Mouse (Mus musculus): ENCODE data around the gene Tada2b. TPM values are rescaled to one million over a fixed set of nuclear protein-coding genes. Genes with fewer than 3 reads are reported as not detected.

The Tada2b gene
- polyA plus RNA-seq, 1 experiment = 8.4 TPM

DNA sequence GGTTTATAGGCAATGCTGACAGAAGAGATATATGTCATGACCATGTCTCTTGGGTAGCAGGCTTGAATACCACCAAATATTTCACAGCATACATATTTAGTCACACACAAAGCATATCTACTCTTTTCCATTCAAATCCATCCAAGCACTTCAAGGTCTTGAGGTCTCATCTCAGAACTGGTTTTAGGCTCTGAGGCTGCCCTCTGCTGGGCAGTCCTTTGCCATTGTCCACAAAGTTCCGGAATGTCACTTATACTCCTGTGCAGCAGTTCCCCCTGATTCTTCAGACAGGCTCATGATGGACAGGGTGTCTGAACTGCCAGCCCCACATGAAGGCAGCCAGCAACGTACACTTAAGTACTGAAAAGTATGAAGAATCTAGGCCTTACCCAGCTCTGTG lies 5.1 kb upstream of the Tada2b start:
- H3K4me3 ChIP-seq (ENCODE audit: low read depth, low read length) = no peak overlapping the region
- H3K36me3 ChIP-seq (ENCODE audit: control insufficient read depth, insufficient read depth, low read length, poor library complexity, severe bottlenecking) = no peaks in the 10 kb centered on the region
- no peaks in the 10 kb centered on the region for H3K9me3 ChIP-seq (replicated peaks; ENCODE audit: control insufficient read depth, insufficient read depth, low read length, poor library complexity, severe bottlenecking)
- no peaks in the 10 kb centered on the region for H3K27me3 ChIP-seq (ENCODE audit: control insufficient read depth, insufficient read depth, low read length, poor library complexity, severe bottlenecking)
- TF ChIP-seq CTCF (IDR thresholded peaks at IDR 0.05; ENCODE audit: low read depth, low read length) (peak; percentile 59), EP300 (IDR thresholded peaks at IDR 0.05; ENCODE audit: insufficient read depth, low read depth, low read length) (no peak), POLR2A (IDR thresholded peaks at IDR 0.05; ENCODE audit: insufficient read depth, low read length) (no peak)
- no peak overlapping the region for H3K27ac ChIP-seq (ENCODE audit: insufficient read depth, low read length)
- no peak overlapping the region for H3K9ac ChIP-seq (ENCODE audit: low read depth, poor library complexity, severe bottlenecking)
- H3K4me1 ChIP-seq (ENCODE audit: control insufficient read depth, insufficient read depth, low read length) = no peaks in the 10 kb centered on the region

DNA sequence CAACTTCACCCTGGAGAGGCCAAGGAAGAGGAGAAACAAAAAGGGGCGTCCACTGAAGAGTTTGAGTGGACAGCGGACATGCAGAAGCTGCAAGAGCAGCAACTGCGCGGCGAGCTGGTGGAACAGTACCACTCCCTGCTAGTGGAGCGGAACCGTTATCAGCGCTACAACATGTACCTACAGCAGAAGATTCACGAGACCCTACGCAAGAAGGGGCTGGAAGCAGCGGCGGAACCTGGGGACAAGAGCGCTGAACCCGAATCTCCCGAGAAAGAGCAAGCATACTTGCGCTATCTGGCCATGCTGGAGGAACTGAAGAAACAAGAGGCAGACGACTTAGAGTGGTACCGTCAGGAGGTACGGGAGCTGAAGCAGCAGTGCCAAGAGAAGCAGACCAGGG lies 1.2 kb upstream of the Tada2b start:
- no peaks in the 10 kb centered on the region for H3K4me1 ChIP-seq (ENCODE audit: control insufficient read depth, insufficient read depth, low read length)
- H3K27ac ChIP-seq (ENCODE audit: insufficient read depth, low read length) = no peak overlapping the region
- H3K27me3 ChIP-seq (ENCODE audit: control insufficient read depth, insufficient read depth, low read length, poor library complexity, severe bottlenecking) = no peaks in the 10 kb centered on the region
- TF ChIP-seq EP300 (IDR thresholded peaks at IDR 0.05; ENCODE audit: insufficient read depth, low read depth, low read length) (no peak), CTCF (IDR thresholded peaks at IDR 0.05; ENCODE audit: low read depth, low read length) (no peak), POLR2A (IDR thresholded peaks at IDR 0.05; ENCODE audit: insufficient read depth, low read length) (no peak)
- no peak overlapping the region for H3K4me3 ChIP-seq (ENCODE audit: low read depth, low read length)
- no peaks in the 10 kb centered on the region for H3K36me3 ChIP-seq (ENCODE audit: control insufficient read depth, insufficient read depth, low read length, poor library complexity, severe bottlenecking)
- H3K9ac ChIP-seq (ENCODE audit: low read depth, poor library complexity, severe bottlenecking) = no peak overlapping the region
- H3K9me3 ChIP-seq (replicated peaks; ENCODE audit: control insufficient read depth, insufficient read depth, low read length, poor library complexity, severe bottlenecking) = no peaks in the 10 kb centered on the region

DNA sequence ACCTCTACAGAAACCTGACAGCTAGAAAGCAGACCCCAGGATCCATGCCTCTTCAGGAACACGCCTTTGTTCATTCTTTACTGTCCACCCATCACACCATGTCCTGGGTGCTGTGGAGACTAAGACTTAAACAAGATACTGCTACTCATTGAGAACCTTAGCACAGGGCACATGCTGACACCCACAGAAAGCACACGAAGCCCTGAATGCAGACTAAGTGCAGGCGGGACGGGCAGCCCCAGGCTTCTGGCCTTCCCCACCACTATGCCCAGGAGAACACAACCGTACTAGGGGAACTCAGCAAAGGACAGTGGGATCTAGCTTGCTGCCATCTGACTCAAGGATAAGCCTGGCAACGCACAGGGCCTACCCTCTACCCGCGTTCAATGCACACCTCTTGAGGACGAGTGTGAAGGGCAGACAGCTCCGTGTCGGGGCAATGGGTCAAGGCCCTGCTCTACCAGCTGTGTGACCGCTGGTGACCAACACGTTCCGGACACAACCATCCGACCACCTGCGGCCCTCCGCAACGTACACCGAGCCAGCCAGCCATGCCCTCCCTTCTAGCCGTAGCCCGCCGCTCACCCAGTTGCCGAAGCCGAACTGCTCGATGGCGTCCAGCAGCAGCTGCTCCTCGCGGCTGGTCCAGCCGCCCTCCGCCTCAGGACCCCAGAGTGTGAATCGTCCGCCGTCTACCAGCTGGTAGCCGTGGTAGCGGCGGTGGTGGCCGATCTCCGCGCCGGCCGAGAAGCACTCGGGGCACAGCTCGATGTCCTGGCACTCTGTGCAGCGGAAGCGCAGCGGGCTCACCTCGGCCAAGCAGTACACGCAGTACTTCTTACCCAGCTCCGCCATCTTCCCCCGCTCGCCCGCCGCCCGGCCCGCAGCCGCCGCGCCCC lies 633 bp downstream of the Tada2b start:
- H3K27ac ChIP-seq (ENCODE audit: insufficient read depth, low read length) = no peak overlapping the region
- no peaks in the 10 kb centered on the region for H3K36me3 ChIP-seq (ENCODE audit: control insufficient read depth, insufficient read depth, low read length, poor library complexity, severe bottlenecking)
- peak overlapping the region; percentile 87 for H3K4me3 ChIP-seq (ENCODE audit: low read depth, low read length)
- H3K4me1 ChIP-seq (ENCODE audit: control insufficient read depth, insufficient read depth, low read length) = no peaks in the 10 kb centered on the region
- H3K9ac ChIP-seq (ENCODE audit: low read depth, poor library complexity, severe bottlenecking) = peak overlapping the region; percentile 61
- TF ChIP-seq CTCF (IDR thresholded peaks at IDR 0.05; ENCODE audit: low read depth, low read length) (no peak), POLR2A (IDR thresholded peaks at IDR 0.05; ENCODE audit: insufficient read depth, low read length) (no peak), EP300 (IDR thresholded peaks at IDR 0.05; ENCODE audit: insufficient read depth, low read depth, low read length) (no peak)
- H3K27me3 ChIP-seq (ENCODE audit: control insufficient read depth, insufficient read depth, low read length, poor library complexity, severe bottlenecking) = no peaks in the 10 kb centered on the region
- H3K9me3 ChIP-seq (replicated peaks; ENCODE audit: control insufficient read depth, insufficient read depth, low read length, poor library complexity, severe bottlenecking) = no peaks in the 10 kb centered on the region

DNA sequence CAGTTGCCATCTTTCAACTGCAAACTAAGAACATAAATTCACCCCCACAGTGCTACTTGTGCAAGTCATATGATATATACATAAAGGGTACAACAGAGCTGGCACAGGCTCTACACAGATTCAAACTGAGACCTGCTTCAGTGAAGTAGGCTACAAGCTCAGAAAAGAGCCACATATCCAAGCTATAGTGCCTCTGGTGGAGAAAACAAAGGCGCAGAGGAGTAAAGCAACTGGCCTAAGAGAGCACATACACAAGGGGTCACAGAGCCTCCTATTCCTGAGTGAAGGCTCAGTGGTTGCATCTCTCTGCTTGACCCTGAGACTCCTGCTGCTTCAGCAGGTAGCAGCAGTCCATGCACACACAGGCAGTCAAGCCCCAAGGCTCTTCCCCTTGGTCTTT lies 3.0 kb downstream of the Tada2b start:
- Histone ChIP-seq H3K4me1 (ENCODE audit: control insufficient read depth, insufficient read depth, low read length) (no peaks in the 10 kb centered on the region), H3K27ac (ENCODE audit: insufficient read depth, low read length) (no peak overlapping the region), H3K36me3 (ENCODE audit: control insufficient read depth, insufficient read depth, low read length, poor library complexity, severe bottlenecking) (0 out of 2 replicates have a peak, but pooled peaks cover under 1% of the 10 kb centered on the region), H3K4me3 (ENCODE audit: low read depth, low read length) (no peak overlapping the region), H3K27me3 (ENCODE audit: control insufficient read depth, insufficient read depth, low read length, poor library complexity, severe bottlenecking) (no peaks in the 10 kb centered on the region), H3K9me3 (replicated peaks; ENCODE audit: control insufficient read depth, insufficient read depth, low read length, poor library complexity, severe bottlenecking) (no peaks in the 10 kb centered on the region), H3K9ac (ENCODE audit: low read depth, poor library complexity, severe bottlenecking) (no peak overlapping the region)
- TF ChIP-seq POLR2A (IDR thresholded peaks at IDR 0.05; ENCODE audit: insufficient read depth, low read length) = no peak
- TF ChIP-seq CTCF (IDR thresholded peaks at IDR 0.05; ENCODE audit: low read depth, low read length) = no peak
- no peak for TF ChIP-seq EP300 (IDR thresholded peaks at IDR 0.05; ENCODE audit: insufficient read depth, low read depth, low read length)

DNA sequence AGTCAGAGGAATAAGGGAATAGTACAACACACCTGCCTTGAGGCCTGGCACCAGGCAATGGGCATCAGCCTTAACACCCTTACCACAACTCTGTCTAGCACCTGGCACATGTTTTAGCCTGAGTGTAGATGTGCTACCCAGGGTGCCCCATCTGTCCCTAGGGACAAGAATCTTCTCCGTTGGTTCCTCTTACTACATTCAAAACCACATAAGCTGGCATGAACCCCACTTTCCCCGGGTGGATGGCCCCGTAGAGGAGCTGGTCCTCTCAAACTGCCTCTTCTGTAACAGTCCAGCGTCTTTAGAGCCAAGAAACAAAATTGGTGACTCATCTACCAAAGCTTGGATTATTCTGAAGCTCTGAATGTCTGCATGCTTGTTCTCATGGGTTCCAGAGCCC lies 3.7 kb downstream of the Tada2b start:
- Histone ChIP-seq H3K9ac (ENCODE audit: low read depth, poor library complexity, severe bottlenecking) (no peak overlapping the region), H3K9me3 (replicated peaks; ENCODE audit: control insufficient read depth, insufficient read depth, low read length, poor library complexity, severe bottlenecking) (no peaks in the 10 kb centered on the region), H3K27me3 (ENCODE audit: control insufficient read depth, insufficient read depth, low read length, poor library complexity, severe bottlenecking) (no peaks in the 10 kb centered on the region), H3K4me3 (ENCODE audit: low read depth, low read length) (no peak overlapping the region), H3K27ac (ENCODE audit: insufficient read depth, low read length) (no peak overlapping the region), H3K4me1 (ENCODE audit: control insufficient read depth, insufficient read depth, low read length) (no peaks in the 10 kb centered on the region), H3K36me3 (ENCODE audit: control insufficient read depth, insufficient read depth, low read length, poor library complexity, severe bottlenecking) (0 out of 2 replicates have a peak, but pooled peaks cover 2% of the 10 kb centered on the region)
- no peak for TF ChIP-seq CTCF (IDR thresholded peaks at IDR 0.05; ENCODE audit: low read depth, low read length)
- TF ChIP-seq EP300 (IDR thresholded peaks at IDR 0.05; ENCODE audit: insufficient read depth, low read depth, low read length) = no peak
- no peak for TF ChIP-seq POLR2A (IDR thresholded peaks at IDR 0.05; ENCODE audit: insufficient read depth, low read length)

DNA sequence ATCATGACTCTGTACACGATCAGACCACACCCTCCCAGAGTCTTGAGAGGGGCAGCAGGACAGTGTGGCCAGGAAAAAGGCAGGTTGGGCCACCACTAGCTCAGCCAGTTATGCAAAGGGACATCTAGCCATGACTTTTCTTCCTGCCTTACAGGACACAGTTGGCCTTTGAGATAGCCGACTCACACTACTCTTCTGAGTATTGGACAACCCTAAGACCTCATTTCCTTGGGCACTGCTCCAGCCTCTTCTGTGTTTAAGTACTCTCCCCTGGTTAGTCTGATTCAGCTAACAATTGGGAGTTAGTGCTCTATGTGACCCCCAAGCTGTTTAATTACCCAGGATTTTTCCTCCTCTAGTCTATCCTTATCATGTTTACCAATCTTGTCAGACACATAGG lies 4.3 kb downstream of the Tada2b start:
- no peak overlapping the region for H3K27ac ChIP-seq (ENCODE audit: insufficient read depth, low read length)
- H3K36me3 ChIP-seq (ENCODE audit: control insufficient read depth, insufficient read depth, low read length, poor library complexity, severe bottlenecking) = 0 out of 2 replicates have a peak, but pooled peaks cover 2% of the 10 kb centered on the region
- H3K4me3 ChIP-seq (ENCODE audit: low read depth, low read length) = no peak overlapping the region
- no peaks in the 10 kb centered on the region for H3K9me3 ChIP-seq (replicated peaks; ENCODE audit: control insufficient read depth, insufficient read depth, low read length, poor library complexity, severe bottlenecking)
- H3K9ac ChIP-seq (ENCODE audit: low read depth, poor library complexity, severe bottlenecking) = no peak overlapping the region
- no peaks in the 10 kb centered on the region for H3K27me3 ChIP-seq (ENCODE audit: control insufficient read depth, insufficient read depth, low read length, poor library complexity, severe bottlenecking)
- no peaks in the 10 kb centered on the region for H3K4me1 ChIP-seq (ENCODE audit: control insufficient read depth, insufficient read depth, low read length)
- TF ChIP-seq POLR2A (IDR thresholded peaks at IDR 0.05; ENCODE audit: insufficient read depth, low read length) (no peak), CTCF (IDR thresholded peaks at IDR 0.05; ENCODE audit: low read depth, low read length) (no peak), EP300 (IDR thresholded peaks at IDR 0.05; ENCODE audit: insufficient read depth, low read depth, low read length) (no peak)

All from ES-Bruce4 (cell line).